Mouse (Mus musculus): Measurements from ENCODE around the gene Ormdl1. TPM values are rescaled to one million over a fixed set of nuclear protein-coding genes. Genes with fewer than 3 reads are reported as not detected.
"Not testable (repeated sequence)": the region's sequence is repeated elsewhere in the genome, so short reads cannot be mapped to it uniquely, and the experiment has no call there.

Gene Ormdl1
- polyA plus RNA-seq, 1 experiment from 2014 or later: 82.5 TPM

GRCm38 (mm10) chr1:53333527-53333926 lies 36.6 kb downstream of the Ormdl1 start:
- 65% methylated on average over 5 of the region's 5 CpGs for WGBS
- not testable (repeated sequence) for H3K9me3 ChIP-seq; H3K4me1 ChIP-seq; ATAC-seq (ENCODE audit: low FRiP score, low read depth); H3K27ac ChIP-seq (replicated peaks); H3K9ac ChIP-seq (replicated peaks); H3K36me3 ChIP-seq; H3K4me3 ChIP-seq; H3K4me2 ChIP-seq (replicated peaks); H3K27me3 ChIP-seq

- no peak overlapping the region for H3K4me2 ChIP-seq (replicated peaks)
- H3K9ac ChIP-seq (replicated peaks): no peak overlapping the region
- H3K9me3 ChIP-seq: peaks cover 2% of the 10 kb centered on the region
- no peak overlapping the region for H3K4me3 ChIP-seq
- peaks cover 3% of the 10 kb centered on the region; the same call in 1 of the 2 replicates for H3K36me3 ChIP-seq
- no peak for ATAC-seq (ENCODE audit: low FRiP score, low read depth)
- no peak overlapping the region for H3K27ac ChIP-seq (replicated peaks)
- no peaks in the 10 kb centered on the region for H3K27me3 ChIP-seq
- no peaks in the 10 kb centered on the region for H3K4me1 ChIP-seq
These were observed 38.6 kb downstream of the Ormdl1 start for GRCm38 (mm10) chr1:53335465-53335864.

GRCm38 (mm10) chr1:53337403-53337802 lies 40.5 kb downstream of the Ormdl1 start:
- not testable (repeated sequence) for H3K27ac ChIP-seq (replicated peaks); H3K4me2 ChIP-seq (replicated peaks)
- WGBS: 62% methylated on average over 2 of the region's 2 CpGs

GRCm38 (mm10) chr1:53341071-53341470 lies 44.2 kb downstream of the Ormdl1 start:
- Histone ChIP-seq H3K4me3 (no peak overlapping the region), H3K9ac (replicated peaks) (no peak overlapping the region), H3K27ac (replicated peaks) (no peak overlapping the region), H3K4me1 (no peaks in the 10 kb centered on the region), H3K9me3 (peaks cover 12% of the 10 kb centered on the region; the same call in 1 of the 2 replicates), H3K36me3 (peaks cover 49% of the 10 kb centered on the region), H3K27me3 (no peaks in the 10 kb centered on the region), H3K4me2 (replicated peaks) (no peak overlapping the region)
- no peak for ATAC-seq (ENCODE audit: low FRiP score, low read depth)
- 95% methylated on average over 2 of the region's 2 CpGs for WGBS

More at GRCm38 (mm10) chr1:53337403-53337802, 40.5 kb downstream of the Ormdl1 start:
- not testable (repeated sequence) for ATAC-seq (ENCODE audit: low FRiP score, low read depth); H3K4me1 ChIP-seq; H3K4me3 ChIP-seq; H3K9ac ChIP-seq (replicated peaks); H3K27me3 ChIP-seq
- H3K36me3 ChIP-seq: peaks cover 22% of the 10 kb centered on the region
- peaks cover 12% of the 10 kb centered on the region for H3K9me3 ChIP-seq

GRCm38 (mm10) chr1:53352327-53353261 lies 55.7 kb downstream of the Ormdl1 start, which contains the start of the genes Asdurf, Gm28551 and Asnsd1:
Gene Asdurf, minus strand, starts transcription at chr1:53352619.
Gene Gm28551, minus strand, starts transcription at chr1:53352667.
Gene Asnsd1, minus strand, starts transcription at chr1:53352752.
- WGBS: under 1% methylated on average over 44 of the region's 44 CpGs
- Histone ChIP-seq H3K27me3 (no peaks in the 10 kb centered on the region), H3K4me1 (peaks cover 8% of the 10 kb centered on the region), H3K9ac (replicated peaks) (peak within 1 kb of the TSS; percentile 91), H3K4me3 (peak within 1 kb of the TSS; percentile 91), H3K4me2 (replicated peaks) (peak within 1 kb of the TSS; percentile 55), H3K27ac (replicated peaks) (peak within 1 kb of the TSS; percentile 88), H3K36me3 (peaks cover 19% of the 10 kb centered on the region), H3K9me3 (0 out of 2 replicates have a peak, but pooled peaks cover 4% of the 10 kb centered on the region)
- peak; percentile 100 for ATAC-seq (ENCODE audit: low FRiP score, low read depth)

- H3K4me1 ChIP-seq: no peaks in the 10 kb centered on the region
These were observed 62.1 kb downstream of the Ormdl1 start for GRCm38 (mm10) chr1:53358988-53359387.

More at GRCm38 (mm10) chr1:53358988-53359387, 62.1 kb downstream of the Ormdl1 start:
- Histone ChIP-seq H3K4me3 (no peak overlapping the region), H3K27ac (replicated peaks) (no peak overlapping the region), H3K9me3 (0 out of 2 replicates have a peak, but pooled peaks cover 4% of the 10 kb centered on the region), H3K4me2 (replicated peaks) (no peak overlapping the region), H3K27me3 (no peaks in the 10 kb centered on the region), H3K9ac (replicated peaks) (no peak overlapping the region), H3K36me3 (no peaks in the 10 kb centered on the region)
- ATAC-seq (ENCODE audit: low FRiP score, low read depth): no peak

Other genes starting within 250 kb of the Ormdl1 start
- 0.16 and 0.17 TPM in 2 replicates for gene Mstn, start 235.5 kb upstream of the Ormdl1 start, polyA plus RNA-seq (2016; fragmentation: Nextera tagmentation; extraction: Ambion mirVana)
- not detected in 2 replicates for gene 1700019A02Rik, start 109.5 kb upstream of the Ormdl1 start, polyA plus RNA-seq (2016; fragmentation: Nextera tagmentation; extraction: Ambion mirVana)
- 20.9 and 21.2 TPM in 2 replicates for gene Pms1, start 77 bp upstream of the Ormdl1 start, polyA plus RNA-seq (2016; fragmentation: Nextera tagmentation; extraction: Ambion mirVana)
- gene Gm28778, start within 50 bp of the Ormdl1 start, polyA plus RNA-seq (2016; fragmentation: Nextera tagmentation; extraction: Ambion mirVana): not detected in 2 replicates
- gene Osgepl1, start 16.5 kb downstream of the Ormdl1 start, polyA plus RNA-seq (2016; fragmentation: Nextera tagmentation; extraction: Ambion mirVana): 28.3 and 31.6 TPM in 2 replicates
- gene Asdurf, start 55.5 kb downstream of the Ormdl1 start, polyA plus RNA-seq (2016; fragmentation: Nextera tagmentation; extraction: Ambion mirVana): 3.6 TPM in 1 of 2 replicates, not detected in the other
- 1.2 and 1.6 TPM in 2 replicates for gene Gm28551, start 55.6 kb downstream of the Ormdl1 start, polyA plus RNA-seq (2016; fragmentation: Nextera tagmentation; extraction: Ambion mirVana)
- 88.4 and 94.4 TPM in 2 replicates for gene Asnsd1, start 55.7 kb downstream of the Ormdl1 start, polyA plus RNA-seq (2016; fragmentation: Nextera tagmentation; extraction: Ambion mirVana)